Mouse (Mus musculus): Measurements from ENCODE around the gene Gm10591.
"Not testable (repeated sequence)": the region's sequence is repeated elsewhere in the genome, so short reads cannot be mapped to it uniquely, and the experiment has no call there.

The Gm10591 gene

GRCm38 (mm10) chr4:42611895-42612294 is at the start of gene Gm10591:
TSS of gene Gm10591 (plus strand) at chr4:42612195.
- DNase-seq, result not testable (repeated sequence)

- DNase-seq, result not testable (repeated sequence)
Measured at GRCm38 (mm10) chr4:42629419-42629818, 17.4 kb downstream of the Gm10591 start, which contains the start of gene Gm2564. TSS of gene Gm2564 (plus strand) at chr4:42629719.

GRCm38 (mm10) chr4:42654951-42655350 is 43.0 kb downstream of the Gm10591 start, which contains the start of gene Ccl27b:
TSS of gene Ccl27b (plus strand) at chr4:42655251.
- not testable (repeated sequence) for DNase-seq

- not testable (repeated sequence) for DNase-seq
Measured at GRCm38 (mm10) chr4:42661793-42662192, 49.8 kb downstream of the Gm10591 start, which contains the start of gene Il11ra2. TSS of gene Il11ra2 (minus strand) at chr4:42661893.
